22 mouse cellular contexts compared by ENCODE assay signal in genomic region chr16:22372225-22372624, GRCm38 (mm10).
DNase-seq lines count a peak whose midpoint lies in the region; ATAC-seq and TF ChIP-seq lines count a peak whose summit lies in the region.
"Had no signal": no experiment of that assay in that cellular context is flagged by ENCODE, and none has a peak within 500 bp of the region (broad histone marks: within the 10 kb centered on the region; RNA-seq: fewer than 3 reads in every experiment).

No protein-coding gene starts in this region.

- H3K4me2 ChIP-seq in limb, embryonic 12.5 days: no peak overlapping the region
- no peak overlapping the region for H3K4me2 ChIP-seq in lung, embryonic 15.5 days
- no peak overlapping the region for H3K4me2 ChIP-seq in limb, embryonic 13.5 days (replicated peaks)
- H3K4me2 ChIP-seq: forebrain, embryonic 13.5 days; hindbrain, embryonic 12.5 days; hindbrain, embryonic 15.5 days had no signal

- H3K27me3 ChIP-seq in limb, embryonic 12.5 days: no peaks in the 10 kb centered on the region
- H3K27me3 ChIP-seq in limb, embryonic 10.5 days (ENCODE audit: low read depth, poor library complexity, severe bottlenecking): no peaks in the 10 kb centered on the region
- no peaks in the 10 kb centered on the region for H3K27me3 ChIP-seq in lung, embryonic 15.5 days
- no peaks in the 10 kb centered on the region for H3K27me3 ChIP-seq in embryonic facial prominence, embryonic 10.5 days (replicated peaks; ENCODE audit: low read depth, poor library complexity, severe bottlenecking)
- no peaks in the 10 kb centered on the region for H3K27me3 ChIP-seq in limb, embryonic 13.5 days
- H3K27me3 ChIP-seq: forebrain, embryonic 13.5 days; hindbrain, embryonic 12.5 days; hindbrain, embryonic 15.5 days had no signal

- no peaks in the 10 kb centered on the region for H3K9me3 ChIP-seq in limb, embryonic 12.5 days
- H3K9me3 ChIP-seq in limb, embryonic 10.5 days (replicated peaks): no peaks in the 10 kb centered on the region
- no peaks in the 10 kb centered on the region for H3K9me3 ChIP-seq in lung, embryonic 15.5 days
- H3K9me3 ChIP-seq in embryonic facial prominence, embryonic 10.5 days: no peaks in the 10 kb centered on the region
- H3K9me3 ChIP-seq in limb, embryonic 13.5 days: no peaks in the 10 kb centered on the region
- H3K9me3 ChIP-seq: forebrain, embryonic 10.5 days; forebrain, embryonic 13.5 days; hindbrain, embryonic 15.5 days had no signal

- 74% methylated on average over 1 of the region's 1 CpGs for WGBS in limb, embryonic 12.5 days
- 85% methylated on average over 1 of the region's 1 CpGs for WGBS in limb, embryonic 10.5 days
- 61% methylated on average over 1 of the region's 1 CpGs for WGBS in lung, embryonic 15.5 days
- 57% methylated on average over 1 of the region's 1 CpGs for WGBS in lung, adult 2 months
- WGBS in embryonic facial prominence, embryonic 10.5 days: 67% methylated on average over 1 of the region's 1 CpGs
- 83% methylated on average over 1 of the region's 1 CpGs for WGBS in limb, embryonic 13.5 days

- no peaks in the 10 kb centered on the region for H3K4me1 ChIP-seq in limb, embryonic 12.5 days (replicated peaks)
- peaks cover 6% of the 10 kb centered on the region; the same call in 1 of the 2 replicates for H3K4me1 ChIP-seq in limb, embryonic 10.5 days
- H3K4me1 ChIP-seq in lung, embryonic 15.5 days: no peaks in the 10 kb centered on the region
- no peaks in the 10 kb centered on the region for H3K4me1 ChIP-seq in lung, adult 2 months (ENCODE audit: control insufficient read depth, insufficient read depth, low read length)
- peaks cover 10% of the 10 kb centered on the region for H3K4me1 ChIP-seq in embryonic facial prominence, embryonic 10.5 days
- peaks cover 7% of the 10 kb centered on the region; the same call in 1 of the 2 replicates for H3K4me1 ChIP-seq in limb, embryonic 13.5 days
- H3K4me1 ChIP-seq: forebrain, embryonic 13.5 days had no signal

- no peaks in the 10 kb centered on the region for H3K36me3 ChIP-seq in limb, embryonic 12.5 days
- no peaks in the 10 kb centered on the region for H3K36me3 ChIP-seq in limb, embryonic 10.5 days
- H3K36me3 ChIP-seq in lung, embryonic 15.5 days: no peaks in the 10 kb centered on the region
- H3K36me3 ChIP-seq in embryonic facial prominence, embryonic 10.5 days (replicated peaks): no peaks in the 10 kb centered on the region
- no peaks in the 10 kb centered on the region for H3K36me3 ChIP-seq in limb, embryonic 13.5 days
- H3K36me3 ChIP-seq: forebrain, embryonic 10.5 days; hindbrain, embryonic 12.5 days; hindbrain, embryonic 15.5 days had no signal

- TF ChIP-seq POLR2A in lung, adult 2 months (IDR thresholded peaks at IDR 0.05; ENCODE audit: borderline replicate concordance, extremely low read depth, low read depth, low read length): no peak

- DNase-seq in limb, embryonic 10.5 days (ENCODE audit: low spot score): no peak
- DNase-seq in lung, adult 2 months: no peak
- DNase-seq in embryonic facial prominence, embryonic 10.5 days (ENCODE audit: low spot score): no peak
- no peak for DNase-seq in embryo, embryonic 10 days (ENCODE audit: low spot score)
- DNase-seq: adrenal gland, adult 2 months; adrenal gland, postnatal 14 days; cerebellum, adult 11 months; cerebellum, adult 2 months; cerebellum, adult 9-11 months; cerebellum, postnatal 25 days; gastrocnemius, adult 2 months; gastrocnemius, postnatal 14 days; heart, adult 11 months had no signal

- TF ChIP-seq CTCF in lung, adult 2 months (IDR thresholded peaks at IDR 0.05; ENCODE audit: insufficient read depth, low read length): no peak

- H3K9ac ChIP-seq in limb, embryonic 12.5 days (replicated peaks): no peak overlapping the region
- H3K9ac ChIP-seq in lung, embryonic 15.5 days: no peak overlapping the region
- H3K9ac ChIP-seq in limb, embryonic 13.5 days: no peak overlapping the region
- H3K9ac ChIP-seq: forebrain, embryonic 13.5 days; hindbrain, embryonic 12.5 days; hindbrain, embryonic 15.5 days had no signal

- no peak overlapping the region for H3K4me3 ChIP-seq in limb, embryonic 12.5 days (replicated peaks)
- H3K4me3 ChIP-seq in limb, embryonic 10.5 days: no peak overlapping the region
- no peak overlapping the region for H3K4me3 ChIP-seq in lung, embryonic 15.5 days
- H3K4me3 ChIP-seq in lung, adult 2 months (replicated peaks; ENCODE audit: extremely low read depth, low read depth, low read length): no peak overlapping the region
- no peak overlapping the region for H3K4me3 ChIP-seq in embryonic facial prominence, embryonic 10.5 days
- no peak overlapping the region for H3K4me3 ChIP-seq in limb, embryonic 13.5 days
- H3K4me3 ChIP-seq: forebrain, embryonic 10.5 days; forebrain, embryonic 13.5 days; gastrocnemius, adult 2 months; hindbrain, embryonic 12.5 days; hindbrain, embryonic 15.5 days had no signal

- peak overlapping the region; percentile 46; the same call in 1 of the 2 replicates for H3K27ac ChIP-seq in limb, embryonic 12.5 days
- H3K27ac ChIP-seq in limb, embryonic 10.5 days: no peak overlapping the region
- H3K27ac ChIP-seq in lung, embryonic 15.5 days: 0 out of 2 replicates have a peak overlapping the region, but pooled peaks have one; percentile 41
- H3K27ac ChIP-seq in embryonic facial prominence, embryonic 10.5 days (replicated peaks): peak overlapping the region; percentile 54; the same call in 1 of the 2 replicates
- H3K27ac ChIP-seq in limb, embryonic 13.5 days: peak overlapping the region; percentile 48
- H3K27ac ChIP-seq: forebrain, embryonic 13.5 days; gastrocnemius, adult 2 months; hindbrain, embryonic 12.5 days; hindbrain, embryonic 15.5 days had no signal

- no peak for ATAC-seq in limb, embryonic 12.5 days (ENCODE audit: insufficient number of reproducible peaks, insufficient read depth, low FRiP score, low TSS enrichment, low read depth)
- no peak for ATAC-seq in lung, embryonic 15.5 days (ENCODE audit: borderline replicate concordance, extremely low read depth, low FRiP score, low TSS enrichment)
- ATAC-seq in limb, embryonic 13.5 days (ENCODE audit: low FRiP score, low read depth): no peak
- ATAC-seq: CD4-positive, CD25-positive, alpha-beta regulatory T cell, adult 4 months; forebrain, embryonic 13.5 days; forebrain, embryonic 16.5 days had no signal
